Mouse (Mus musculus): ENCODE results near the gene Ehd3.
"Not testable (repeated sequence)": the region's sequence is repeated elsewhere in the genome, so short reads cannot be mapped to it uniquely, and the experiment has no call there.

DNA sequence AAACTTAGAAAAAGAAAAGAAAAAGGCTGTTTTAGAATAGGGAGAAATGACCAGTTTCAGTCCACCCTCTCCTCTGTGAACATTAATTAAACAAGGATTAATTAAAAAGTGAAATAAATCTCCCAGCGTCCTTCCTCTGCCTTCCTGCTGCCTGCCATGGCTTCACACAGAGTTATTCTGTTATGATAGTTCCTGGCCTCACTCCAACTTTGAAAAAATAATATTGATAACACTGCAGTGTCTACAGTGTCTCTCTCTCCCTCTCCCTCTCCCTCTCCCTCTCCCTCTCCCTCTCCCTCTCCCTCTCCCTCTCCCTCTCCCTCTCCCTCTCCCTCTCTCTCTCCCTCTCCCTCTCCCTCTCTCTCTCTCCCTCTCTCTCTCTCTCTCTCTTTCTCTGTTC lies 35.9 kb downstream of the Ehd3 start:
- not testable (repeated sequence) for TF ChIP-seq CTCF (IDR thresholded peaks at IDR 0.05; ENCODE audit: low read depth, low read length); GATA1 (IDR thresholded peaks at IDR 0.05; ENCODE audit: borderline replicate concordance, low read length); TAL1 (conservative IDR thresholded peaks at IDR 0.05; ENCODE audit: low read depth, low read length); GATA2 (IDR thresholded peaks at IDR 0.05; ENCODE audit: borderline replicate concordance, low read depth, low read length)

Data from G1E (cell line).